Mouse (Mus musculus) megakaryocyte, adult 5-6 weeks (primary cell): ENCODE measurements around the gene Aldh3a1. TPM values are rescaled to one million over a fixed set of nuclear protein-coding genes. Genes with fewer than 3 reads are reported as not detected.
"Not testable (repeated sequence)": the region's sequence is repeated elsewhere in the genome, so short reads cannot be mapped to it uniquely, and the experiment has no call there.

Source experiments
- ATAC-seq: 2 replicates; pipeline ENCODE4 v1.8.0; 2016; ENCODE audit warnings: mild to moderate bottlenecking, inconsistent platforms; ENCODE audit not compliant: poor library complexity, severe bottlenecking
- total RNA-seq, 2 experiments: library from RNA; stranded (forward) in 1 of 2; stranded (reverse) in 1 of 2; fragments of 153-499, 151-499 nt in 1 of 2; fragments of 221-1000, 200-1000 nt in 1 of 2; gene quantifications; 2 replicates each; pipeline versions ENCODE4 v1.2.3 to v1.2.4; 2015 to 2017

Aldh3a1 gene
- total RNA-seq (2015): not detected in 2 replicates
- not detected in 2 replicates for total RNA-seq (2017)

DNA sequence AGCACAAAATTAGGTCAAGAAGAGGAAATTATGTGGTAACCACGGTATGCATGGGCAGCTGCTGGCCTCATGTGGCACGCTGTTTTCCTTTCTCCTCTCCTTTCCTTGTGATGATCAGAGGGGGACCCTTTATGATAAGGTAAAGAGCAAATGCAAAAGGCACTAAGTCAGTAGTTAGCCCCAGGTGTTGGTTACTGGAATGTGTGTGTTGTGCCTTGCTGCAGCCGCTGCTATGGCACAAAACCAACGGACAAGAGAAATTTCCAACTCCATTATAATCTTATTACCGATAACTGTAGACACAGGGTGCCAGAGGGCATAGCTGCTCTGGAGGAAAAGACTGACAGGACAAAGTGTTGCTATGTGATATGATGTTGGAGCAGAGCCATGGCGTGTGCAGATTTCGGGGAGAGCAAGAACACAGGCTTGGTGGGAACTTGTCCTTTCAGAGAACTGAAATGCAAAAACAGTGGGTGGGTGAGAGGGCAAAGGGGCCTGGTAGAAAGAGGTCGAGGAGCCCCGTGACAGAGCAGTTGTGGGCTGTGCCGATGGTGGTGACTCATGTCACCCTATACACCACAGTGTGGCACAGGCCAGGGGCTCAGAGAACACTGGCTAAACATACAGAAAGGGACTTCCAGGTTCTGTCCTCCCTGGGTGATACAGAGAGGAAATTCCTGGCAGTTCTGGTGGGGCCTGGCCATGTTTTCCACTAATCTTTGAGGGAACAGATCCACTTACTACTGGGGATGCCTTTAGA is at the start of gene Aldh3a1:
TSS of gene Aldh3a1 (plus strand) at position 51 of the 760 bp plus-strand sequence.
- ATAC-seq: no peak

DNA sequence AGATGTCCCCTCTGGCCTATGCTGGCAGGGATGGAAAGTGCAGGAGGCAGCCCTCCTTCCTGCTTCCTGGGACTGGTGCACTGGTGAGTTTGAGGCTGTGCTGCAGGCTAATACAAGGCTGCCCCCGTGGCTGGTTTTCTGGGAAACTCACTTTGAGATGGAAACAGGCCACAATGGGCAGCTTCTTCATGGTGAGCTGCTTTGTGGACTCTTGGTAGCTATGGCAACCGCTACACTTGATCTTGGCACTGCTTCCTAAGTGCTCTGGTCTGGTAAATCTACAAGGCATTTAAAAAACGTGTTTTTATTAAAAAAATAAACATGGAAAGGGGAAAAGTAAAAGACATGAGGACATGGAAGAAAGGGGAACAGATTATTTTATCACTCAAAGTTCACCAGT is 49.2 kb upstream of the Aldh3a1 start:
- no peak for ATAC-seq

DNA sequence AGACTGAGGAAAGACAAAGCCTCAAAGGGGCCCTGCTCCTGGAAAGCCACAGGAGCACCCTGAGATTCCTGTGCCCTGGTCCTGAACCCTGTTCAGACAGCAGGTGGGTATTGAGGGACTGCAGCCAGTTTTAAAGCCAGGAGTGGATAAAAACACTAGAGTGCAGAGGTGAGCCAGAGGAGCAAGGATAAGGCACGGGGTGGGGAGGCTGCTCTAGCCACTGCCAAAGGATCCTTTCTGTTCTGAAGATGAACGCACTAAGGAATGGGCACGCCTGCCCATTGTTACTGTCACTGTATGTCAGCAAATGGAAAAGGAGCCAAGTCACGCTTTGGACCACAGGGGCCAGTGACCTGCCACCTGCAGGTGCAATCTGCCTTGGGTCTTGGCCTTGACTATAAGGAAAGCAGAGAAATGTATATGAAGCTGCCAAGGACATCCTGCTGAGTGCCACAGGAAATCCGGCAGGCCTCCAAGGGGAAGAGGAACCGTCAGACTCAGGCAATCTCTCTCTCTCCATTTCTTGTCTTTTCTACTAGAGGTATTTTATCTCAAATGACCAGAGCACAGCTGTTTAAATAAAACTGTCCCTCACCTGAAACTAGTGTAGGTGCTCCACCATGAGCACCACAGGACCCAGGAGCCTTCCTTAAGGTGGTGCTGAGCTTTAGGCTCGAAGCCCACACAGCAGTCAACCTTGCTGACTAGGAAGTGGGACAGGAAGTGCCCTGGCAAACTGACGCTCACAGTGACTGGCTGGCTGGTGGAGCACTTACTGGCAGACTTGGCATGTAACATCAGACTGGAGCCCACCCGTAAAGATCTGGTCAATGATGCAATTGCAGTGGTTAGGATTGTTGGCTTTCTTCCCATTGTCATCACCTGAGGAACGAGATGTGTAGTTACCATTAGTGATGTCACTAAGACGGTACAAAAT is 47.3 kb upstream of the Aldh3a1 start:
- peak; percentile 69 for ATAC-seq

DNA sequence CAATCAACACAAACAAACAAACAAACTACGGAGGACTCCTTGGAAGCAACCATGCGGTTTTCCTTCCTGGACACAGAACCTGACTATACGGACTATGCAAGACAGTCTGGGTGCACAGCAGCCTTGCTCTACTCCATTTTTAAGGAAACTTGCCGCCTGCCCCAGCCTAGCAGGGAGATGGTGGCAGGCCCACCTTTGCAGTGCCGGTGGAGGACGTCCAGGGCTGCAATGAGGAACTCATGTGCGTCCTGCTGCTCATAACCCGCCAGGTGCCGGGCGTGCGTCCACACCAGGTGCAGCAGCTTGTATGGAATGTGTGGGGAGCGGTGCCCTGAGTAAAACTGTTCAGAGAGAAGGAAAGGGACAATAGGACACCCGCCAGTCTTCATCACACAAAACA is 46.2 kb upstream of the Aldh3a1 start:
- ATAC-seq: no peak

DNA sequence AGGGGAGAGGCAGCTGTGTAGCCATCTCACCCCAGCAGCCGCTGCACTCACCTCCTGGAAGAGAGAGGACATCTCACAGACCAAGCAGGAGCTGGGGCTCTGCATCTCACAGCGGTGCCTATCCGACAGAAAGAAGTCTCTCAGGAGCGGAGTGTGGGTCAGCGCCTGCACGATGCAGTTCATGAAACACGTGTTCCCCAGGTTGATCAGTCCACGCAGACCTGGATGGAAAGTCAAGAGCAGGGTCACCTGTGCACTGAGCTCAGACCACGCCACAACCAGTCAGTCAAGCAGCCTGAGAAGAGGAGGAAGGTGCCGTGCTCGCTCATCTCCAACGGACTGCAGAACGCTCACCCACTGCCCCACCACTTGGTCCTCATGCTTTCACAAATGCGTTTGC is 44.6 kb upstream of the Aldh3a1 start:
- no peak for ATAC-seq

DNA sequence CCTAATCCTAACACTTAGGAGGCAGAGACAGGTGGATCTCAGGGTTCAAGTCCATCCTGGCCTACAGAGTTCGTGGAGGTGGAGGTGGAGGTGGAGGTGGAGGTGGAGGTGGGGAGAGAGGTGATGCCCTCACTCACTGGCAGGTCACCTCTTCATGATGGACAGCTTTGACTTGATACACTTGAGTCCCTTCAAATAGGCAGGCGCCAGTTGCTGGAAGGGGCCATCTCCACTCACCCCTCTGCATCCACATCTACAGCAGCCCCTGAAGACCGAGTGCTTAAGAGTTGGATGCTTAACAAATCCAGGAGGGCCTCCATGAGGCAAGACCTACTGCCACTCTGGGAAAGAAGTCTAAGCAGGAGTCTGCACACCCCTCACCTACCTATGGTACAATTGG is 44.0 kb upstream of the Aldh3a1 start:
- no peak for ATAC-seq

DNA sequence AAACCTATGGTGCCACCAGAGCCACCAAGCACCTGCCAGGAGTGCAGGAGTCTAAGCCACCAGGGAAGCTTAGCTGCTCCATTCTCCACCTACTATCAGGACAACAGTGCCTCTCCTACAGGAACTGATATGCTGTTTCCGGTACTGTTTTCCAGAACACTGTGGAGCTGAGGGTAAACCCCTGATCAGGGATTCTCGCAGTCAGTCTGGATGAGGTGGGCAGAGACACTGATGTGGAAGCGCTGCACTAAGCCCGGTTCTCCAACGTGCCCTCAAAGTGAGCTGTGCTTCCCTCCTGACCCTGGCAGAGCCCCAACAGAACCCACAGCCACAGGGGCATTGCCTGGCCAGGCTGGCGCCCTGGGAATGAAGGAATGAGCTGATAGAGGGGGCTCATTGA is 43.0 kb upstream of the Aldh3a1 start:
- no peak for ATAC-seq

DNA sequence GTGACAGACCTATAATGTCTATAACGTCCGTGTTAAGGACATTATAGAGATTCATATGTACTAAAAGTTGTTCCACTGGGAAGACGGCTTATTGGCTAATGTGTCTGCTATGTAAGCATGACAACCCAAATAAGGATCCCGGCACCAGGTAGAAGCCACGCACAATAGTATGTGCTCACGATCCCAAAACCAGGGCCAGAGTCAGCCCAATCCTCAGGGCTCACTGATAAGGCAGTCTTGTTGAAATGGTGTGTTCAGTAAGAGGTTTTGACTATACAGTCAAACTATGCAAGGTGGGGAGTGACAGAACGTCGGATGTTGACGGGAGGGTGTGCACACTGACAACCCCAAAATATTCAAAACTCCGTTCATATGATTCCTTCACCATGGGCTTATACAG is 42.5 kb upstream of the Aldh3a1 start:
- ATAC-seq: no peak

DNA sequence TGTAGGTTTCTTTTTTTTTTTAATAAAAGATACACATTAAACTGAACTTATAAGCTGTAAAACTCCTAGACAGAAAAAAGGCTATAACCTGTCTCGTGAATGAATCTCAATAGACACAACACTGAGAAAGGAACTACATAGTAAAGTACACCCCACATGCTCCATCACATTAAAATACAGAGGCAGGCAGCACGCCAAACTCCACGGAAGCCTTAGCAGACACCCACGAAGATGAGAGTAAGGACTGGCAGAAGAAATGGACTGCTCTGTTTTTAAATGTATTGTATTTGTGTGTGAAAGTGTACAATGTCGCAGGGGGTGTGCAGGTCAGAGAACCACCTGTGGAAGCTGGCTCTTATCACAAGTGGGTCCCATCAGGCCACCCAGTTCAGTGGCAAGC is 37.2 kb upstream of the Aldh3a1 start:
- ATAC-seq: no peak

DNA sequence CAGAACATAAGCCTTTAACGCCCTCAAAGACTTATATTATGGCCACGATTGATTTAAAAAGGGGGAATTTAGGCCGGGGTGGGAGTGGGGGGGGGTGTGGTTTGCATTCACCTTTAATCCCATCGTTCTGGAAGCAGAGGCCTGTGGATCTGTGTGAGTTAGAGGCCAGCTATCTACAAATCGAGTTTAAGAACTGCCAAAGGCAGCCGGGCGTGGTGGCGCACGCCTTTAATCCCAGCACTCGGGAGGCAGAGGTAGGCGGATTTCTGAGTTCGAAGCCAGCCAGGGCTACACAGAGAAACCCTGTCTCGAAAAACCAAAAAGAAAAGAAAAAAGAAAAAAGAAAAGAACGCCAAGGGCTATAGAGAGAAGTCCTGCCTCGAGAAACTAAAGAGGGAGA is 33.9 kb upstream of the Aldh3a1 start:
- ATAC-seq: not testable (repeated sequence)

DNA sequence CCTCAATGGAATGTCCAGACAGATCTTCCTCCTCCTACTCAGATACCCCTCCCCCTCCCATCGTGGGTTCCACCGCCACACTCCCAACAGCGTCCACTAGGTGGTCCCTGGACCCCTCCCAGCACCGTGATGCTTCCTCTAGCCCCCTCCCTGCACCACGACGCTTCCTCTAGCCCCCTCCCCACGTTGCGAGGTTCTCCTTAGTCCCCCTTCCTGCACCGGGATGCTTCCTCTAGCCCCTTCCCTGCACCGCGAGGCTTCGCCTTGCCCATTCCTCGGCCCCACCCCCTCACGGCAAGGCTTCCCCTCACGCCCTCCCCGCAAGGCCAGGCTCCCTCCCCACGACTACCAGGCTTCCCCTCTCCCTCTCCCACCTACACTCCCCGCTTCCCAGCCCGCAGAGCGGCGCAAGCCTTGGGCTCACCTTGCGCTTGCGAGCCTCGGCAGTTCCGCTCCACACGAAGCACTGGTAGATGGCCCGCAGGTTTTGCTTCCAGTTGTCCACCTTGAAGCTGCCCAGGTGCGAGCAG is 33.0 kb upstream of the Aldh3a1 start:
- peak; percentile 33 for ATAC-seq

DNA sequence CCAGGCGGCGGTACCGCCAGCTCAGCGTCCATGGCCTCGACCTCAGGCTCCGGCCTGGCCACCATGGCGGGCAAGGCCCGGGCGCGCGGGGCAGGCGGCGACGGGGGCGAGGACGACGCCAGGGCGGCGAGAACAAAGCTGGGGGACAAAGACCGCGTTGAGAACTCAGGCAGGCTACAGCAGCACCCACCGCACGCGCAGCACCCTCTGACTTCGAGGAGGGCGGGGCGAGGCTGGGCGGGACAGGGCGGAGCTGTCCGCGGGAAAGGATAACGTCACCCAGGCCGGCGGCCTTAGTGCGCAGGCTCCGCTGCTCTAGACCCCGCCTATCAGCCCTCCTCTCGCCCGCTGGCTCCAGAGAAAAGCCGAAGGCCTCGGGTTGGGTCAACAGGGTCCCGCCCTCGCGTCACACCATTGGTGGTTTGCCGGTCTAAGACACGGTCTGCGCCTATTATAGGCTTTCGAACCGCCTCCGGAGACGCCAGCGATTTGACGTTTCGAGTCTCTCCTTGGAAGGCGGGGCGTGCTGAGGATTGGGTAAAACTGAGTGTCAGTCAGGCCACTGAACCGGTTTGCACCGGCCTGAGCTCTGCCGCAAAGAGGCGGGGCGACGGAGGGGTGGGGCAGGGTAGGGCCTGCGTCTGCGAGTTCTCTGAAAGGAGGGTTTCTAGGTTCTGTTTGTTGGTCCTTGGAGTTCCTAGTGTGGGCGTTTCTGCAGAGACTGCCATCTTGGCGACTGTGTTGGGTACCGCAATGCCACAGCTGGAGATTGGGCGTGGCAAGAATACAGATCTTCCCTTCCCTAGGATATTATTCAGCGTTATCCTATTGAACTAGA is 32.3 kb upstream of the Aldh3a1 start, which contains the start of gene Usp22:
TSS of gene Usp22 (minus strand) at position 235 of the 838 bp plus-strand sequence.
- peak; percentile 86 for ATAC-seq

DNA sequence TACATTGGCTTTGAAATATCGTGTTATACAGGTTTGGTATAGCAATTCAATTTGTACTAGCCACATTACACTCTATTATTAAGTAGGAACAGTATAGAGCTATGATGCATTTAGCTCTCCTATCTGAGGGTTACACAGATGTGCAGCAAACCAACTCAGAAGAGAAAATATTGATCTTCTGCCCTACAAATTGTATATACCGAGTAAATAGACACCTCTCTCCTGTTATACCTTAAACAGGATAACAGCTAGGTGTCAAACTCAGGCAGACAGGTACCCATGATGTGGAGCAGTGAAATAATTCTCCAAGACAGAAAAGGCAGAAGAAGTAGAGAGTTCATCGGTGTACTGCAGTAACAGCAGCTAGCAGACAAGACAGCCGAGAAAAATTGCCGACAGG is 31.6 kb upstream of the Aldh3a1 start:
- ATAC-seq: no peak

DNA sequence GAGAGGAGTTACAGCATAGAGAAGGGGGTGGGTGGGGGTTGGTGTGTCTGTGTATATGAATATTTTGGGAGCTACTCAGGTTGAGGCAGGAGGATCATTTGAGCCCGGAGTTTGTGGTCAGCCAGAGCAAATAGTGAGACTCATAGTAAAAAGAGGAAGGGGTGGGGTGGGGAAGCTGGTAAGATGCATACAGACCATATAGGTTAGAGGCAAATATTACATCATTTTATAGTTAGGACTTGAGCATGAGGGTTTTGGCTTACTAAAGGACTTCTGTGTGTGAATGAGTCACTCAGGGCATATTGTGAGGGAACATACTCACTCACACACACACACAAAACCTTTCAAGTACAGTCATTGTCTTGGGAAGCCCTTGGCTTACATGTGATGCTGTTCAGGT is 31.0 kb upstream of the Aldh3a1 start:
- peak; percentile 31 for ATAC-seq

DNA sequence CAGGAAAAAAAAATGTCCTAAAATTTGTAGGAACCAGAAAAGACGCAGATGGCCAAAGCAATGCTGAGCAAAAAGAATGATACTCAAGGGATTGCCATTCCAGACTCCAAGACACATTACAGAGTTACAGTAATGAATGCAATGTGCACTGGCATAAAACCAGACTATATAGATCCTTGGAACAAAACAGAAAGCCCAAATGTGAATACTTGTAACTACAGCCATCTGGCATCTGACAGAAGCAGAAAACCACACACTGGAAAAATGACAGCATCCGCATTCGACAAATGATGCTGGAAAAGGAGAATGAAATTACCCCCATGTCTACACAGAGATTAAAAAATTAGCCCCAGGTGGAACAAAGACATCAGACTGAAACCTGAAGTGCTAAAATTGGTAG is 27.0 kb upstream of the Aldh3a1 start:
- ATAC-seq: no peak

DNA sequence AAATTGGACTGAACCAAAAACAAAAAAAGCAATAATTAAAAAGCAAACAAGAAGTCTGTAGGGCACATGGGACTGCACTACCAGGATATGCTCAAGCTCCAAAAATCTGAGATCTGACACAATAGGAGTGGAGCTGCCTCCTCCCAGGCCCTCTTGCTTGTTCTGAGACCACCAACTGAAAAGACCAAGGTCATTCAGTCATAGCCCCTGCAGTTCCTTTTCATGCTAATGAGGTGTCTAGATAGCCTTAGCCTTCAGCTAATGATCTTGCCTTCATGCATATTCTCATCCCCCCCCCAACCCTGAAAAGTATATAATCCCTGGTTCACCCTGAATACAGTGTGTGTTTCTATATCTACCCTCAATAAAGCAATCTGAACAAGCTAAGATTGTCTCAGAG is 25.7 kb upstream of the Aldh3a1 start:
- ATAC-seq: no peak

DNA sequence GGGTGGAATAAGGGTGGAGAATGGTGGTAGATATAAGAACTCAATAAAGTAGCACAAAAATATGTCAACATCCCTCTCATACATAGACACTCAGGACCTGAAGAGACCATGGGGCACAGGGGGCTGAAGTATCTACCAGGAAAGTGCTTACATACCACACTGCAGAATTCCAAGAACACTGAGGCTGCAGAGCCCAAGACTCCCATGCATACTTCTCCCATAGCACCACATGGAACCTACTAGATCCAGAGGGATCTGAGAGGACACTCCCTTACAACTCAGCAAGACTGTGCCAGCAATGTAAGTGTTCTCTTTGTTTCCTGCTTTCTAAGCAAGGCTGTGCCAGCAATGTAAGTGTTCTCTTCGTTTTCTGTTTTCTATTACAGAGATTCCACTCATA is 23.5 kb upstream of the Aldh3a1 start:
- no peak for ATAC-seq

DNA sequence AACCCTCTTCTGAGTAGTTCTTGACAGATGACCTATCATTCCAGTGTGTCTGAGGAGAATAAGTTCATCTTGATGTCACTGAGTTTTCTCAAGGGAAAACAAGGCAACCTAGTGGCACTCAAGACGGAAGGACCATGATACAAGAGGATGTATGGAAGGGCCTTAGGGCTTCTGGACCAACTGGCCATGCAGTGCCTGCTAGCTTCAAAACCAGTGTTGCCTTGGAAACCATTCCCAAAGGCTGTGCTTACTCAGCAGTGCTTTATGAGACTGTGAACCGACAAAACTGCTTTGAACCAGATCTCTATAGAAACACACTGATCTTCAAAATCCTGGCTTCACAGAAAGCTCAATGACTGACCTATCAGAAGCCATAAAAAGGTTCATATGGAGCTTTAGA is 16.6 kb upstream of the Aldh3a1 start:
- no peak for ATAC-seq

DNA sequence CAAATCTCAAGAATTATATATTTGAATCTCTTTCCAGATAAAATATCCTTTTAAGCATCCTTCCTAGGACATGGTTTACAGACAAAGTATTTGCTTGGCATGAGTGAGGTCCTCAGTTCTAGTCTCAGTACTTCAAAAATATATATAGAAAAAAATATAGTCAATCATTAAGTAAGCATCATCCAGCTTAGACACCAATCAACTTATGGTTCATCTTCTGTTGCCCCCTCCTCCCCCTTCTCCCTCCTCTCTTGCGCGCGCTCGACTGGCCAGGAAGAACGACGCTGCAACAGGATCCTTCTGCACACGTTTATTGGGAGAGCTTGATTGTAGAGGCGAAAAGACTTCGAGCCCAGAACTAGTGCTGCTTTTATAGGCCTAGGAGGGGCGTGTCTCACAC is 15.2 kb upstream of the Aldh3a1 start:
- ATAC-seq: not testable (repeated sequence)

DNA sequence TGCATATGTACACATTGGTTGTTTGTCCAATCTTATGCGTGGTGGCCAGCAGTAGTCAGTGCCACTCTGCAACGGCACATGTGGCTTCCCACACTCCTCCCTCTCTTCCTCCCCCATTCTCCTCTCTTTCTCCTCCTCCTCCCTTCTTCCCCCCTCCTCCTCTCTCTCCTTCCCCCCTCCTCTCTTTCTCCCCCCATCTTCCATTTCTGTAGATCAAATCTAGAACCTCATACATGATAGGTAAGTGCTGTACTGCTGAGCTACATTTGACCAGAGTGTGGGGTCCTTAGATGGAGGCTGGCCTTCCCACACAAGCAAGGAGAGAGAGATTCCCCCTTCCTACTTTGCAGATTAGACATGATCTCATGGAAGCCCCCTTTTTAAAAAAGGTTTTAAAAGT is 14.6 kb upstream of the Aldh3a1 start:
- ATAC-seq: no peak

DNA sequence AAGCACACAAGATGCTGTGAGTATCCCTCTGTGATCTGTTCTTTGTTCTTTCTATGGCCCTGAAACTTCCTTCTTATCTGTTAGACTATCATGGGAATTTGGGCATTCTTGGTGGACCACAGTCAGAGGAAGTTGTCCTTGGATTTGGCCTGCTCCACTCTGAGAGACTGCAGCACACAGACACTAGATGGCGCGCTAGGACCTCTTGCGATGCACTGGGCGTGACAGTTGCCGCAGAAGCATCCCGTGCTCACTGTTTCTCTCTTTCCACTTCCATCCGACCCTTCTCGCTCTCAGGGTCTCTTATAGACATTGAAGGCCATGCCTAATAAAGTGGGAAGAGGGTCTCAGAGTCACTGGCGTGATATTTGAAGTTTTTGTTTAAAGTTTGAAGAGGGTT is 13.9 kb upstream of the Aldh3a1 start:
- ATAC-seq: peak; percentile 98
